Mouse (Mus musculus) midbrain, embryonic 14.5 days (tissue): ENCODE results near the gene Fgd2. TPM values are rescaled to one million over a fixed set of nuclear protein-coding genes. Genes with fewer than 3 reads are reported as not detected.
A peak's percentile ranks its signal among the peaks of the same experiment; 100 is the strongest.

Experiments
- ATAC-seq: fragments of 200-750 bp; cut with Nextera tagmentation; 2 replicates; pipeline ENCODE4 v1.8.0; 2017; ENCODE audit warnings: moderate number of reproducible peaks, moderate library complexity; ENCODE audit not compliant: low FRiP score, low TSS enrichment
- DNase-seq: peaks from one replicate; pipeline ENCODE4 v3.0.0-alpha.2; 2015
- H3K27ac ChIP-seq: fragments of 300-500 bp; sonication (generic); replicated peaks from 2 replicates; pipeline ENCODE4 v1.5.1; 2014; ENCODE audit warnings: mild to moderate bottlenecking, low read depth, low read length, moderate library complexity
- H3K27me3 ChIP-seq: fragments of 300-500 bp; sonication (generic); 2 replicates; pipeline ENCODE4 v1.6.1; 2014; ENCODE audit warnings: low read length, control low read depth, mixed read lengths; ENCODE audit not compliant: control insufficient read depth, insufficient read depth
- H3K36me3 ChIP-seq: fragments of 300-500 bp; sonication (generic); 2 replicates; pipeline ENCODE4 v1.6.1; 2014; ENCODE audit warnings: low read length, control low read depth; ENCODE audit not compliant: control insufficient read depth, insufficient read depth
- H3K4me1 ChIP-seq: fragments of 300-500 bp; sonication (generic); 2 replicates; pipeline ENCODE4 v1.6.1; 2014; ENCODE audit warnings: mild to moderate bottlenecking, antibody characterized with exemption, low read length, control low read depth; ENCODE audit not compliant: control insufficient read depth, insufficient read depth
- H3K4me2 ChIP-seq: fragments of 300-500 bp; sonication (generic); 2 replicates; pipeline ENCODE4 v1.6.1; 2014; ENCODE audit warnings: mild to moderate bottlenecking, low read length, moderate library complexity
- H3K4me3 ChIP-seq: fragments of 300-500 bp; sonication (generic); replicated peaks from 2 replicates; pipeline ENCODE4 v1.5.1; 2014; ENCODE audit warnings: low read depth, low read length
- H3K9ac ChIP-seq: fragments of 300-500 bp; sonication (generic); replicated peaks from 2 replicates; pipeline ENCODE4 v1.6.1; 2014; ENCODE audit warnings: mild to moderate bottlenecking, low read length, moderate library complexity
- H3K9me3 ChIP-seq: fragments of 300-500 bp; sonication (generic); 2 replicates; pipeline ENCODE4 v1.6.1; 2016; ENCODE audit warnings: low read length, control low read depth, mixed read lengths; ENCODE audit not compliant: control insufficient read depth
- WGBS: fragments of 180-500 bp; shearing (Covaris S2); extraction: QIAGEN DNeasy Blood & Tissue Kit; methylation state at CpG from one replicate; pipeline ENCODE4 v1.1.7; 2014; 5-methylcytosine and 5-hydroxymethylcytosine counted together
- polyA plus RNA-seq: library from polyadenylated mRNA; unstranded; fragments of >200 nt; fragmentation: Nextera tagmentation; extraction: Ambion mirVana; gene quantifications from 2 replicates; pipeline ENCODE4 v1.2.1, GENCODE M21; 2014

Fgd2 gene
- polyA plus RNA-seq, 1 experiment from 2014 or later, result 4.4 TPM

GRCm38 (mm10) chr17:29319881-29320639, 40.7 kb upstream of the Fgd2 start:
- no peak overlapping the region for H3K4me3 ChIP-seq
- no peak for DNase-seq
- H3K4me1 ChIP-seq, result peaks cover 12% of the 10 kb centered on the region
- H3K27ac ChIP-seq, result no peak overlapping the region
- H3K27me3 ChIP-seq, result peaks cover 23% of the 10 kb centered on the region
- no peaks in the 10 kb centered on the region for H3K9me3 ChIP-seq
- no peaks in the 10 kb centered on the region for H3K36me3 ChIP-seq
- no peak overlapping the region for H3K4me2 ChIP-seq
- ATAC-seq, result no peak
- WGBS, result 60% methylated on average over 8 of the region's 8 CpGs
- no peak overlapping the region for H3K9ac ChIP-seq

GRCm38 (mm10) chr17:29321765-29322602, 38.7 kb upstream of the Fgd2 start:
- WGBS, result 19% methylated on average over 41 of the region's 41 CpGs
- H3K4me1 ChIP-seq, result peaks cover 26% of the 10 kb centered on the region
- H3K27ac ChIP-seq, result no peak overlapping the region
- H3K4me3 ChIP-seq, result no peak overlapping the region
- DNase-seq (no peak), ATAC-seq (no peak)
- H3K9ac ChIP-seq, result 0 out of 2 replicates have a peak overlapping the region, but pooled peaks have one; percentile 6
- no peaks in the 10 kb centered on the region for H3K36me3 ChIP-seq
- H3K4me2 ChIP-seq, result peak overlapping the region; percentile 8
- H3K27me3 ChIP-seq, result peaks cover 23% of the 10 kb centered on the region
- no peaks in the 10 kb centered on the region for H3K9me3 ChIP-seq

GRCm38 (mm10) chr17:29322603-29322962, 38.1 kb upstream of the Fgd2 start:
- WGBS, result 28% methylated on average over 18 of the region's 18 CpGs
- Histone ChIP-seq H3K4me3 (no peak overlapping the region), H3K27ac (no peak overlapping the region), H3K9me3 (no peaks in the 10 kb centered on the region), H3K9ac (0 out of 2 replicates have a peak overlapping the region, but pooled peaks have one; percentile 6), H3K4me2 (peak overlapping the region; percentile 8; the same call in 1 of the 2 replicates), H3K36me3 (no peaks in the 10 kb centered on the region), H3K4me1 (peaks cover 32% of the 10 kb centered on the region), H3K27me3 (peaks cover 23% of the 10 kb centered on the region)
- no peak for DNase-seq
- no peak for ATAC-seq

GRCm38 (mm10) chr17:29323625-29324024, 37.1 kb upstream of the Fgd2 start:
- ATAC-seq (no peak), DNase-seq (no peak)
- Histone ChIP-seq H3K4me3 (no peak overlapping the region), H3K4me1 (peaks cover 36% of the 10 kb centered on the region), H3K9me3 (no peaks in the 10 kb centered on the region), H3K27ac (no peak overlapping the region), H3K4me2 (no peak overlapping the region), H3K36me3 (no peaks in the 10 kb centered on the region), H3K9ac (no peak overlapping the region), H3K27me3 (peaks cover 23% of the 10 kb centered on the region)
- WGBS, result 95% methylated on average over 3 of the region's 3 CpGs

- peaks cover 19% of the 10 kb centered on the region for H3K27me3 ChIP-seq
- no peak overlapping the region for H3K9ac ChIP-seq
- H3K4me3 ChIP-seq, result peak overlapping the region; percentile 27; the same call in 1 of the 2 replicates
- H3K9me3 ChIP-seq, result no peaks in the 10 kb centered on the region
- 43% methylated on average over 13 of the region's 13 CpGs for WGBS
- peak; percentile 31 for DNase-seq
- peak overlapping the region; percentile 79 for H3K27ac ChIP-seq
- peaks cover 9% of the 10 kb centered on the region for H3K36me3 ChIP-seq
- peaks cover 32% of the 10 kb centered on the region for H3K4me1 ChIP-seq
- no peak for ATAC-seq
- H3K4me2 ChIP-seq, result peak overlapping the region; percentile 58
Measured at GRCm38 (mm10) chr17:29325831-29326230, 34.9 kb upstream of the Fgd2 start.

GRCm38 (mm10) chr17:29326531-29327529, 33.9 kb upstream of the Fgd2 start:
- ATAC-seq (peak; percentile 47), DNase-seq (peak; percentile 83)
- peak overlapping the region; percentile 58 for H3K4me2 ChIP-seq
- H3K9me3 ChIP-seq, result no peaks in the 10 kb centered on the region
- H3K4me3 ChIP-seq, result peak overlapping the region; percentile 27
- H3K9ac ChIP-seq, result peak overlapping the region; percentile 47
- peak overlapping the region; percentile 79 for H3K27ac ChIP-seq
- 7% methylated on average over 52 of the region's 52 CpGs for WGBS
- peaks cover 32% of the 10 kb centered on the region for H3K4me1 ChIP-seq
- peaks cover 17% of the 10 kb centered on the region for H3K36me3 ChIP-seq
- H3K27me3 ChIP-seq, result peaks cover 11% of the 10 kb centered on the region

- Histone ChIP-seq H3K36me3 (peaks cover 26% of the 10 kb centered on the region), H3K27me3 (peaks cover 3% of the 10 kb centered on the region; the same call in 1 of the 2 replicates), H3K9me3 (no peaks in the 10 kb centered on the region), H3K27ac (peak overlapping the region; percentile 79), H3K4me2 (peak overlapping the region; percentile 58; the same call in 1 of the 2 replicates), H3K9ac (no peak overlapping the region), H3K4me1 (peaks cover 24% of the 10 kb centered on the region), H3K4me3 (no peak overlapping the region)
- 82% methylated on average over 9 of the region's 9 CpGs for WGBS
- DNase-seq, result no peak
- no peak for ATAC-seq
Measured at GRCm38 (mm10) chr17:29327691-29328090, 33.0 kb upstream of the Fgd2 start.

- Histone ChIP-seq H3K4me1 (peaks cover 24% of the 10 kb centered on the region), H3K9me3 (no peaks in the 10 kb centered on the region), H3K27me3 (no peaks in the 10 kb centered on the region), H3K4me2 (no peak overlapping the region), H3K36me3 (peaks cover 46% of the 10 kb centered on the region), H3K9ac (no peak overlapping the region), H3K27ac (peak overlapping the region; percentile 70), H3K4me3 (no peak overlapping the region)
- WGBS, result 87% methylated on average over 3 of the region's 3 CpGs
- no peak for ATAC-seq
- no peak for DNase-seq
Measured at GRCm38 (mm10) chr17:29330221-29330620, 30.5 kb upstream of the Fgd2 start.
